9 mouse cellular contexts compared by ENCODE assay signal in the genomic region with DNA sequence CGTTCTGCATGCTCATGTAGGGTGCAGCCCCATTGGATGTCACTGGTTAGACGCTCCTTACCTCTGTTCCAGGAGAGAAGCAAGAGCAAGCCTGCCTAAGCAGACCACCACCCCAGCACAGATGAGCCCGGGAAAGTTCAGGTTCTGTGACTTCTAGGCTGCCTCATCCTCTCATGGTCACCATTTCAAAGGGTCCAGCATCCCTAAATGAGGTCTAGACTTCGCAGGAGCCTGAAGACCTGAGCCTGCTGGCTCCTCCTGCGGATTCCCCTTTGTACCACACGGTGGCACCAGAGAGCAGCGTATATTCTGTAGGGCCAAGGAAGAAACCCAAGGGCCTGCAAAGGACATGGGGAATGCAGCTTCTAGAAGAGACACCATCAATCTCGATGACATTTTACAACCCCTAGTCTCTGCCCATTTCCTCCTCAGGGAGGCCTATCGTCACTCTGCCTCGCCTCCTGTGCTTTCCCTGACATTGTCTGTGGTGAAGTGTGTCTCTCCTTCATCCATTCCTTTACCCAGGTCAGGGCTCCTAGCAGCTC. TPM values are rescaled to one million over a fixed set of nuclear protein-coding genes. Genes with fewer than 3 reads are reported as not detected.
DNase-seq lines count a peak whose midpoint lies in the region; ATAC-seq and TF ChIP-seq lines count a peak whose summit lies in the region.
"Had no signal": no experiment of that assay in that cellular context is flagged by ENCODE, and none has a peak within 500 bp of the region (broad histone marks: within the 10 kb centered on the region; RNA-seq: fewer than 3 reads in every experiment).

No protein-coding gene starts in this region.

- no peak overlapping the region for H3K4me2 ChIP-seq in kidney, embryonic 14.5 days (replicated peaks; ENCODE audit: low read depth, low read length)
- H3K4me2 ChIP-seq: embryonic facial prominence, embryonic 12.5 days had no signal

- no peak overlapping the region for H3K27ac ChIP-seq in embryonic facial prominence, embryonic 10.5 days (replicated peaks)
- H3K27ac ChIP-seq in heart, embryonic 10.5 days, result no peak overlapping the region
- no peak overlapping the region for H3K27ac ChIP-seq in kidney, embryonic 14.5 days (ENCODE audit: low read depth, low read length)
- H3K27ac ChIP-seq: embryonic facial prominence, embryonic 12.5 days had no signal

- H3K9me3 ChIP-seq in embryonic facial prominence, embryonic 10.5 days, result no peaks in the 10 kb centered on the region
- no peaks in the 10 kb centered on the region for H3K9me3 ChIP-seq in heart, embryonic 10.5 days
- no peaks in the 10 kb centered on the region for H3K9me3 ChIP-seq in kidney, embryonic 14.5 days (ENCODE audit: control insufficient read depth, low read length)
- H3K9me3 ChIP-seq: embryonic facial prominence, embryonic 12.5 days had no signal

- no peaks in the 10 kb centered on the region for H3K27me3 ChIP-seq in C2C12 (ENCODE audit: control insufficient read depth, insufficient read depth, insufficient read length)
- H3K27me3 ChIP-seq in embryonic facial prominence, embryonic 10.5 days (replicated peaks; ENCODE audit: low read depth, poor library complexity, severe bottlenecking), result no peaks in the 10 kb centered on the region
- H3K27me3 ChIP-seq in heart, embryonic 10.5 days (ENCODE audit: insufficient read depth, poor library complexity, severe bottlenecking), result no peaks in the 10 kb centered on the region
- no peaks in the 10 kb centered on the region for H3K27me3 ChIP-seq in kidney, embryonic 14.5 days (ENCODE audit: control insufficient read depth, insufficient read depth, low read length)
- H3K27me3 ChIP-seq: embryonic facial prominence, embryonic 12.5 days had no signal

- H3ac ChIP-seq in C2C12 (ENCODE audit: control insufficient read depth, insufficient read length, low read depth), result no peak overlapping the region

- no peaks in the 10 kb centered on the region for H3K4me1 ChIP-seq in embryonic facial prominence, embryonic 10.5 days
- H3K4me1 ChIP-seq in heart, embryonic 10.5 days, result no peaks in the 10 kb centered on the region
- no peaks in the 10 kb centered on the region for H3K4me1 ChIP-seq in kidney, embryonic 14.5 days (ENCODE audit: control insufficient read depth, insufficient read depth, low read length)
- H3K4me1 ChIP-seq: embryonic facial prominence, embryonic 12.5 days had no signal

- peak; percentile 78 for ATAC-seq in kidney, embryonic 14.5 days (ENCODE audit: low FRiP score, low TSS enrichment)

- H3K79me3 ChIP-seq in C2C12 (ENCODE audit: low read depth), result no peaks in the 10 kb centered on the region

- WGBS in embryonic facial prominence, embryonic 10.5 days, result 23% methylated on average over 10 of the region's 10 CpGs
- 19% methylated on average over 10 of the region's 10 CpGs for WGBS in heart, embryonic 10.5 days
- 17% methylated on average over 10 of the region's 10 CpGs for WGBS in kidney, embryonic 14.5 days

- H3K4me3 ChIP-seq in C2C12 (ENCODE audit: insufficient read depth, poor library complexity, severe bottlenecking), result no peak overlapping the region
- H3K4me3 ChIP-seq in embryonic facial prominence, embryonic 10.5 days, result no peak overlapping the region
- H3K4me3 ChIP-seq in heart, embryonic 10.5 days, result no peak overlapping the region
- H3K4me3 ChIP-seq in kidney, embryonic 14.5 days (ENCODE audit: low read length), result no peak overlapping the region
- H3K4me3 ChIP-seq: embryonic facial prominence, embryonic 12.5 days had no signal

- no peaks in the 10 kb centered on the region for H3K79me2 ChIP-seq in C2C12 (ENCODE audit: control insufficient read depth, insufficient read depth)

- TF ChIP-seq CTCF in C2C12 (IDR thresholded peaks at IDR 0.05; ENCODE audit: control insufficient read depth, insufficient read depth, insufficient read length), result peak; percentile 63

- H3K36me3 ChIP-seq in C2C12 (ENCODE audit: control insufficient read depth, insufficient read depth), result no peaks in the 10 kb centered on the region
- H3K36me3 ChIP-seq in embryonic facial prominence, embryonic 10.5 days (replicated peaks), result peaks cover 6% of the 10 kb centered on the region
- H3K36me3 ChIP-seq in heart, embryonic 10.5 days, result 0 out of 2 replicates have a peak, but pooled peaks cover 4% of the 10 kb centered on the region
- H3K36me3 ChIP-seq in kidney, embryonic 14.5 days (ENCODE audit: control insufficient read depth, insufficient read depth, low read length), result no peaks in the 10 kb centered on the region; the same call in 1 of the 2 replicates
- H3K36me3 ChIP-seq: embryonic facial prominence, embryonic 12.5 days had no signal

- DNase-seq in adrenal gland, postnatal 10 days, result peak; percentile 80
- peak; percentile 78 for DNase-seq in embryonic facial prominence, embryonic 10.5 days (ENCODE audit: low spot score)
- DNase-seq in heart, embryonic 10.5 days (ENCODE audit: low spot score), result peak; percentile 79
- peak; percentile 53 for DNase-seq in liver
- peak; percentile 68 for DNase-seq in naive thymus-derived CD4-positive, alpha-beta T cell, adult 2 months (ENCODE audit: low read depth)
- DNase-seq in spleen, postnatal 36 days (ENCODE audit: low spot score in 2 of 2), result peak; percentile 21 to 29

- no peak overlapping the region for H3K9ac ChIP-seq in kidney, embryonic 14.5 days (ENCODE audit: low read depth, low read length)
- H3K9ac ChIP-seq: embryonic facial prominence, embryonic 12.5 days had no signal

TF ChIP-seq in C2C12, 6 proteins besides CTCF, POLR2A, EP300 and RAD21:
- TF ChIP-seq MYOD1 (IDR thresholded peaks at IDR 0.05; ENCODE audit: control insufficient read depth, insufficient read length, low read depth) (no peak), FOSL1 (IDR thresholded peaks at IDR 0.05; ENCODE audit: insufficient read depth, low read length, poor library complexity, severe bottlenecking) (no peak), MAX (IDR thresholded peaks at IDR 0.05) (no peak), CEBPB (IDR thresholded peaks at IDR 0.05; ENCODE audit: low read depth) (no peak), USF1 (IDR thresholded peaks at IDR 0.05; ENCODE audit: low read depth) (no peak), MYOG (IDR thresholded peaks at IDR 0.05; ENCODE audit: control insufficient read depth, extremely low read depth, insufficient read length) (no peak)

RNA-seq across cellular contexts. Expression of a gene that starts 28.0 kb away (rescaled TPM):
- polyA plus RNA-seq in C2C12 (2012; fragmentation: generic; extraction: Trizol), result not detected
- not detected for total RNA-seq in adrenal gland, postnatal 10 days (2021)
- polyA plus RNA-seq in embryonic facial prominence, embryonic 10.5 days (2016; fragmentation: Nextera tagmentation; extraction: Ambion mirVana), result not detected in 2 replicates
- polyA plus RNA-seq in heart, embryonic 10.5 days (2016; fragmentation: Nextera tagmentation; extraction: Ambion mirVana), result not detected in 2 replicates
- not detected in 2 replicates for polyA plus RNA-seq in kidney, embryonic 14.5 days (2014; fragmentation: Nextera tagmentation; extraction: Ambion mirVana)
- polyA plus RNA-seq: embryonic facial prominence, embryonic 12.5 days had no signal

RNA-seq across cellular contexts. Expression of a gene that starts 35.6 kb away (rescaled TPM):
- 5.7 TPM for polyA plus RNA-seq in C2C12 (2012; fragmentation: generic; extraction: Trizol)
- 10 to 100 TPM; 14.4 TPM for total RNA-seq in adrenal gland, postnatal 10 days (2021)
- polyA plus RNA-seq in embryonic facial prominence, embryonic 10.5 days (2016; fragmentation: Nextera tagmentation; extraction: Ambion mirVana), result 9.2 and 9.8 TPM in 2 replicates
- 8.7 and 10.3 TPM in 2 replicates for polyA plus RNA-seq in heart, embryonic 10.5 days (2016; fragmentation: Nextera tagmentation; extraction: Ambion mirVana)
- polyA plus RNA-seq in kidney, embryonic 14.5 days (2014; fragmentation: Nextera tagmentation; extraction: Ambion mirVana), result 16.0 and 21.0 TPM in 2 replicates

Comparison
In these comparisons a context has a peak if more than half of its experiments do, and no peak if none do; other contexts are left out.
1. DNase-seq: peak in every context shown above with its lines; median percentile 80 in adrenal gland, postnatal 10 days; 79 in heart, embryonic 10.5 days; 78 in embryonic facial prominence, embryonic 10.5 days; 68 in naive thymus-derived CD4-positive, alpha-beta T cell, adult 2 months; 53 in liver; 25 in spleen, postnatal 36 days.